ENCODE assay signal across 21 mouse cellular contexts in the genomic region with DNA sequence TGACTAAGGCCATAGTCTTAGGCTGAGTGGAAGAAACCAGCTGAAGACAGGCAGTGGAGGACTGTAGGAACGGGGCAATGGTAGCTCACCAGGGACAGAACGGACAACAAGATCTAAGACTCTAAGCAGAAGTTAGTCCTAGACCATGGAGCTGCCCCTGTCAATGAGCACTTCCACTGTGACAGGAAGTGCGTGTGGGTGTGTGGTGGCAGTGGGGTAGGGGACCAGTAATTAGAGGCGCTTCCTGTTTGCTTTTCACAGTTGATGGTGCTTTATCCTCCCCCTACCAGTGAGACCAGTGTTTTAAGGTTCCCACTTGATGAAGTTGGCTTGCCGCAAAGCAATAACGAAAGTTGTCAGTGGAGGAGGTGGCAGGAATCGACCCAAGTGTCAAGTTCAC.
DNase-seq lines count a peak whose midpoint lies in the region; ATAC-seq and TF ChIP-seq lines count a peak whose summit lies in the region.
"Had no signal": no experiment of that assay in that cellular context is flagged by ENCODE, and none has a peak within 500 bp of the region (broad histone marks: within the 10 kb centered on the region; RNA-seq: fewer than 3 reads in every experiment).

No protein-coding gene starts in this region.

- 0 out of 2 replicates have a peak overlapping the region, but pooled peaks have one; percentile 6 for H3K27ac ChIP-seq in hindbrain, embryonic 11.5 days (ENCODE audit: low read depth, low read length)
- no peak overlapping the region for H3K27ac ChIP-seq in hindbrain, postnatal 0 days
- H3K27ac ChIP-seq in midbrain, embryonic 12.5 days (replicated peaks), result peak overlapping the region; percentile 52
- no peak overlapping the region for H3K27ac ChIP-seq in midbrain, embryonic 10.5 days (replicated peaks)
- H3K27ac ChIP-seq: embryonic facial prominence, embryonic 12.5 days; embryonic facial prominence, embryonic 15.5 days; gastrocnemius, adult 2 months; hindbrain, embryonic 15.5 days; intestine, embryonic 15.5 days had no signal

- 77% methylated on average over 7 of the region's 7 CpGs for WGBS in hindbrain, embryonic 11.5 days
- WGBS in hindbrain, postnatal 0 days, result 82% methylated on average over 7 of the region's 7 CpGs
- WGBS in midbrain, embryonic 12.5 days, result 83% methylated on average over 7 of the region's 7 CpGs
- WGBS in midbrain, embryonic 10.5 days, result 91% methylated on average over 7 of the region's 7 CpGs

- H3K27me3 ChIP-seq in hindbrain, embryonic 11.5 days (ENCODE audit: control insufficient read depth, insufficient read depth, low read length), result no peaks in the 10 kb centered on the region
- no peaks in the 10 kb centered on the region for H3K27me3 ChIP-seq in hindbrain, postnatal 0 days (ENCODE audit: insufficient read depth, low read length)
- H3K27me3 ChIP-seq in midbrain, embryonic 12.5 days, result no peaks in the 10 kb centered on the region
- no peaks in the 10 kb centered on the region for H3K27me3 ChIP-seq in midbrain, embryonic 10.5 days (ENCODE audit: low read depth, poor library complexity, severe bottlenecking)
- H3K27me3 ChIP-seq: embryonic facial prominence, embryonic 12.5 days; embryonic facial prominence, embryonic 15.5 days; hindbrain, embryonic 15.5 days; intestine, embryonic 15.5 days had no signal

- DNase-seq in hindbrain, embryonic 11.5 days (ENCODE audit: low spot score), result no peak
- DNase-seq in hindbrain, postnatal 0 days (ENCODE audit: low spot score), result no peak
- DNase-seq in midbrain, embryonic 10.5 days (ENCODE audit: low spot score), result no peak
- DNase-seq in thymus, postnatal 4 days, result peak; percentile 6
- no peak for DNase-seq in thymus, postnatal 14 days
- DNase-seq: adrenal gland, adult 8-10 months; adrenal gland, postnatal 25 days; cerebellum, adult 18-20 months; cerebellum, adult 9-10 months; cerebellum, postnatal 14 days; forebrain, postnatal 0 days; gastrocnemius, adult 2 months; gastrocnemius, postnatal 14 days had no signal

- H3K9me3 ChIP-seq in hindbrain, embryonic 11.5 days (ENCODE audit: control insufficient read depth, low read length), result no peaks in the 10 kb centered on the region
- H3K9me3 ChIP-seq in hindbrain, postnatal 0 days (ENCODE audit: low read length), result no peaks in the 10 kb centered on the region
- H3K9me3 ChIP-seq in midbrain, embryonic 12.5 days, result no peaks in the 10 kb centered on the region
- no peaks in the 10 kb centered on the region for H3K9me3 ChIP-seq in midbrain, embryonic 10.5 days (replicated peaks)
- H3K9me3 ChIP-seq: embryonic facial prominence, embryonic 12.5 days; embryonic facial prominence, embryonic 15.5 days; hindbrain, embryonic 15.5 days; intestine, embryonic 15.5 days had no signal

- no peak for ATAC-seq in hindbrain, embryonic 11.5 days (ENCODE audit: low FRiP score)
- no peak for ATAC-seq in hindbrain, postnatal 0 days
- ATAC-seq in midbrain, embryonic 12.5 days (ENCODE audit: low FRiP score, low read depth), result no peak
- ATAC-seq: activated CD4-positive, CD25-positive, alpha-beta regulatory T cell, adult 4 months; forebrain, embryonic 14.5 days; forebrain, postnatal 0 days; intestine, embryonic 15.5 days had no signal

- H3K4me1 ChIP-seq in hindbrain, embryonic 11.5 days (replicated peaks; ENCODE audit: control insufficient read depth, insufficient read depth, low read length), result no peaks in the 10 kb centered on the region
- no peaks in the 10 kb centered on the region for H3K4me1 ChIP-seq in hindbrain, postnatal 0 days (ENCODE audit: insufficient read depth, low read length)
- peaks cover 4% of the 10 kb centered on the region; the same call in 1 of the 2 replicates for H3K4me1 ChIP-seq in midbrain, embryonic 12.5 days
- H3K4me1 ChIP-seq in midbrain, embryonic 10.5 days, result no peaks in the 10 kb centered on the region
- H3K4me1 ChIP-seq: embryonic facial prominence, embryonic 12.5 days; embryonic facial prominence, embryonic 15.5 days; hindbrain, embryonic 15.5 days; intestine, embryonic 15.5 days had no signal

- no peak overlapping the region for H3K9ac ChIP-seq in hindbrain, embryonic 11.5 days (ENCODE audit: low read depth, low read length)
- no peak overlapping the region for H3K9ac ChIP-seq in hindbrain, postnatal 0 days (replicated peaks; ENCODE audit: low read length)
- no peak overlapping the region for H3K9ac ChIP-seq in midbrain, embryonic 12.5 days (replicated peaks)
- H3K9ac ChIP-seq: embryonic facial prominence, embryonic 12.5 days; embryonic facial prominence, embryonic 15.5 days; forebrain, postnatal 0 days; hindbrain, embryonic 15.5 days; intestine, embryonic 15.5 days had no signal

- TF ChIP-seq CTCF in hindbrain, postnatal 0 days (IDR thresholded peaks at IDR 0.05; ENCODE audit: low read depth), result no peak

- no peak overlapping the region for H3K4me2 ChIP-seq in hindbrain, embryonic 11.5 days (replicated peaks; ENCODE audit: low read depth, low read length)
- no peak overlapping the region for H3K4me2 ChIP-seq in hindbrain, postnatal 0 days (ENCODE audit: low read depth, low read length)
- no peak overlapping the region for H3K4me2 ChIP-seq in midbrain, embryonic 12.5 days (replicated peaks)
- H3K4me2 ChIP-seq: embryonic facial prominence, embryonic 12.5 days; embryonic facial prominence, embryonic 15.5 days; heart, embryonic 11.5 days; hindbrain, embryonic 15.5 days; intestine, embryonic 15.5 days had no signal

- H3K36me3 ChIP-seq in hindbrain, embryonic 11.5 days (ENCODE audit: control insufficient read depth, insufficient read depth, low read length), result no peaks in the 10 kb centered on the region
- no peaks in the 10 kb centered on the region for H3K36me3 ChIP-seq in hindbrain, postnatal 0 days (ENCODE audit: insufficient read depth, low read length)
- no peaks in the 10 kb centered on the region for H3K36me3 ChIP-seq in midbrain, embryonic 12.5 days
- H3K36me3 ChIP-seq in midbrain, embryonic 10.5 days, result no peaks in the 10 kb centered on the region
- H3K36me3 ChIP-seq: embryonic facial prominence, embryonic 12.5 days; embryonic facial prominence, embryonic 15.5 days; hindbrain, embryonic 15.5 days; intestine, embryonic 15.5 days had no signal

- H3K4me3 ChIP-seq in hindbrain, embryonic 11.5 days (ENCODE audit: low read depth, low read length), result no peak overlapping the region
- no peak overlapping the region for H3K4me3 ChIP-seq in hindbrain, postnatal 0 days (ENCODE audit: low read length)
- no peak overlapping the region for H3K4me3 ChIP-seq in midbrain, embryonic 12.5 days
- H3K4me3 ChIP-seq in midbrain, embryonic 10.5 days, result no peak overlapping the region
- H3K4me3 ChIP-seq: embryonic facial prominence, embryonic 12.5 days; embryonic facial prominence, embryonic 15.5 days; gastrocnemius, adult 2 months; hindbrain, embryonic 15.5 days; intestine, embryonic 15.5 days had no signal

Comparison
In these comparisons a context has a peak if more than half of its experiments do, and no peak if none do; other contexts are left out.
1. H3K27ac ChIP-seq: peak in hindbrain, embryonic 11.5 days (single experiment) and midbrain, embryonic 12.5 days (single experiment); none in hindbrain, postnatal 0 days (single experiment) and midbrain, embryonic 10.5 days (single experiment).